Mouse (Mus musculus) midbrain, embryonic 16.5 days (tissue): ENCODE data around the gene Vmn1r179. TPM values are rescaled to one million over a fixed set of nuclear protein-coding genes. Genes with fewer than 3 reads are reported as not detected.
"Not testable (repeated sequence)": the region's sequence is repeated elsewhere in the genome, so short reads cannot be mapped to it uniquely, and the experiment has no call there.

Experiments used
- ATAC-seq: fragments of 200-750 bp; cut with Nextera tagmentation; 2 replicates; pipeline ENCODE4 v1.8.0; 2017; ENCODE audit warnings: moderate TSS enrichment
- H3K27ac ChIP-seq: fragments of 300-500 bp; sonication (generic); 2 replicates; pipeline ENCODE4 v1.5.1; 2014; ENCODE audit warnings: mild to moderate bottlenecking, low read length, mixed read lengths
- H3K27me3 ChIP-seq: fragments of 300-500 bp; sonication (generic); 2 replicates; pipeline ENCODE4 v1.6.1; 2014; ENCODE audit warnings: low read depth, low read length, mixed read lengths; ENCODE audit not compliant: control insufficient read depth, insufficient read depth
- H3K36me3 ChIP-seq: fragments of 300-500 bp; sonication (generic); 2 replicates; pipeline ENCODE4 v1.6.1; 2014; ENCODE audit warnings: mild to moderate bottlenecking, low read length, moderate library complexity, mixed read lengths; ENCODE audit not compliant: control insufficient read depth, insufficient read depth
- H3K4me1 ChIP-seq: fragments of 300-500 bp; sonication (generic); 2 replicates; pipeline ENCODE4 v1.6.1; 2014; ENCODE audit warnings: mild to moderate bottlenecking, low read length, mixed read lengths; ENCODE audit not compliant: control insufficient read depth, insufficient read depth
- H3K4me2 ChIP-seq: fragments of 300-500 bp; sonication (generic); 2 replicates; pipeline ENCODE4 v1.6.1; 2014; ENCODE audit warnings: mild to moderate bottlenecking, low read length, mixed read lengths
- H3K4me3 ChIP-seq: fragments of 300-500 bp; sonication (generic); 2 replicates; pipeline ENCODE4 v1.5.1; 2014; ENCODE audit warnings: low read depth, mild to moderate bottlenecking, low read length, moderate library complexity, mixed read lengths
- H3K9ac ChIP-seq: fragments of 300-500 bp; sonication (generic); 2 replicates; pipeline ENCODE4 v1.6.1; 2014; ENCODE audit warnings: low read depth, low read length, mixed read lengths
- H3K9me3 ChIP-seq: fragments of 300-500 bp; sonication (generic); replicated peaks from 2 replicates; pipeline ENCODE4 v1.6.1; 2014; ENCODE audit warnings: mild to moderate bottlenecking, low read length, mixed read lengths; ENCODE audit not compliant: control insufficient read depth, poor library complexity, severe bottlenecking
- WGBS: fragments of 180-500 bp; shearing (Covaris S2); extraction: QIAGEN DNeasy Blood & Tissue Kit; methylation state at CpG from one replicate; pipeline ENCODE4 v1.1.7; 2014; 5-methylcytosine and 5-hydroxymethylcytosine counted together
- polyA plus RNA-seq: library from polyadenylated mRNA; unstranded; fragments of >200 nt; fragmentation: Nextera tagmentation; extraction: Ambion mirVana; gene quantifications from 2 replicates; pipeline ENCODE4 v1.2.1, GENCODE M21; 2015

Vmn1r179 gene
- not detected in 2 replicates for polyA plus RNA-seq

DNA sequence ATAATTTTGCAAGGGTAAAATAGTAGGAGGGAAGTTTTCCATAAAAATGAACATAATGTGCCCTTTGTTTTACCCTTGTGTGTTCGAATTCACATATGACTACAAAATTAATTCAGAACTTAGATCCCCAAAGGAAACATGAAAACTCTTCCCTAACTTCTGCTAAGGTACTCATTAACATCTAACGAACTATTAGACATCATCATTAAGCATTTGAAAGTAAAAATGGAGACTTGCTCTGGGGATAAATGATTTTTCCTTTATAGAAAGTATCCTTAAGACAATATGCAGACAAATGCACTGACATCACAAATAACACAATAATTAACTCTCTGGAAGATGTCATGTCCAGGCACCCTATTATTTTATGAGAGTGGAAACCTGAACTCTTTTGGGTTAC is at the start of gene Vmn1r179:
Gene Vmn1r179 (plus strand): TSS at position 301 of the 400 bp plus-strand sequence.
- no peak for ATAC-seq
- Histone ChIP-seq H3K27me3 (no peaks in the 10 kb centered on the region), H3K4me1 (no peaks in the 10 kb centered on the region), H3K9me3 (peaks cover 22% of the 10 kb centered on the region), H3K4me2 (no peak within 1 kb of the TSS), H3K9ac (no peak within 1 kb of the TSS), H3K4me3 (no peak within 1 kb of the TSS), H3K36me3 (no peaks in the 10 kb centered on the region), H3K27ac (no peak within 1 kb of the TSS)
- WGBS = 43% methylated on average over 2 of the region's 2 CpGs

DNA sequence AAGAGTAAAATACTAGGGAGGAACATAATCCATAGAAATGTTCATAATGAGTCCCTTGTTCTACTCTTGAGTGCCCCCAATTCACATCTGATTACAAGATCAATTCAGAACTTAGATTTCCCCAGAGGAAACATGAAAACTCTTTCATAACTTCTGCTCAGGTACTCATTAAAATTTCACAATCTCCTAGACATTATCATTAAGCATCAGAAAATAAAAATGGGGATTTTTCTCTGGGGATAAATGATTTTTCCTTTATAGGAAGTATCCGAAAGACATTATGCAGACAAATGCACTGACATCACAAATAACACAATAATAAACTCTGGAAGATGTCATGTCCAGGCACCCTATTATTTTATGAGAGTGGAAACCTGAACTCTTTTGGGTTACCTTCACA is 35.1 kb upstream of the Vmn1r179 start, which contains the start of gene Vmn1r178:
Gene Vmn1r178 (plus strand): TSS at position 301 of the 400 bp plus-strand sequence.
- H3K9ac ChIP-seq = no peak within 1 kb of the TSS
- H3K36me3 ChIP-seq = no peaks in the 10 kb centered on the region
- WGBS = 92% methylated on average over 1 of the region's 1 CpGs
- H3K4me1 ChIP-seq = no peaks in the 10 kb centered on the region
- no peak within 1 kb of the TSS for H3K27ac ChIP-seq
- no peak for ATAC-seq
- no peak within 1 kb of the TSS for H3K4me3 ChIP-seq
- H3K9me3 ChIP-seq = peaks cover 24% of the 10 kb centered on the region
- no peak within 1 kb of the TSS for H3K4me2 ChIP-seq
- H3K27me3 ChIP-seq = no peaks in the 10 kb centered on the region

DNA sequence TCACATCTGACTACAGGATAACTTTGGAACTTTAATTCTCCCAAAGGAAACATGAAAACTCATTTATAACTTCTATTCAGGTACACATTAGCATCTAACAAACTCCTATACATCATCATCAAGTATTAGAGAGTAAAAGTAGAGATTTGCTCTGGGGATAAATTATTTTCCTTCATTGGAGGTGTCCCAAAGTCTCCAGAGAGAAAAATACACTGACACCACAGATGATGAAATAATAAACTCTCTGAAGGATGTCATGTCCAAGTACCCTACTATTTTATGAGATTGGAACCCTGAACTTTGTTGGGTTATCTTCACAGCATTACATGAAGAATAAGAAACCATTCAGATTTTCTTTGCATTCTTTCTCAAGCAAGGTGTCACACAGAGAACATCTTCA is 23.6 kb downstream of the Vmn1r179 start, which contains the start of gene Vmn1r180:
Gene Vmn1r180 (plus strand): TSS at position 301 of the 400 bp plus-strand sequence.
- ATAC-seq = no peak
- H3K4me1 ChIP-seq = no peaks in the 10 kb centered on the region

DNA sequence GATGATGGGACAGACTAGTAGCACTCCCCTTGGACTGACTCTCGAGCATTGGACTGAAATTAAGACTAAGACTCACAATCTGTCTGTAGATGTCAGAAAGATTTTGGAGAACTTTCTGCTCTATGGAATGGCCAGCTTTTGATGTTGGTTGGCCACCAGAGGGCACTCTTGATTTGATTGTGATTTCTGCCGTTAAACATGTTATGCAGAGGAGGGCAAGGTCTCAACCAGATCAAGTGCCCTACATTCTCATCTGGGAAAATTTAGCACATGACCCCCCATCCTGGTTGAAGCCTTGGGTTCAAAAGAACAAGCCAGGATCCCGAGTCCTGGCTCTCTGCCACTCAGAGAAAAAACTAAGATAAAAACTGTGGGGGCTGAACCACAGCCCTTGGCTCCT is 41.3 kb downstream of the Vmn1r179 start:
- not testable (repeated sequence) for H3K27me3 ChIP-seq, H3K36me3 ChIP-seq, ATAC-seq, H3K4me2 ChIP-seq, H3K27ac ChIP-seq, H3K4me1 ChIP-seq, H3K9ac ChIP-seq, H3K4me3 ChIP-seq
- peaks cover 17% of the 10 kb centered on the region for H3K9me3 ChIP-seq
- 49% methylated on average over 3 of the region's 3 CpGs for WGBS

More for the DNA sequence above, 23.6 kb downstream of the Vmn1r179 start, which contains the start of gene Vmn1r180:
- Histone ChIP-seq H3K36me3 (no peaks in the 10 kb centered on the region), H3K4me3 (no peak within 1 kb of the TSS), H3K27ac (no peak within 1 kb of the TSS), H3K4me2 (no peak within 1 kb of the TSS), H3K9ac (no peak within 1 kb of the TSS), H3K9me3 (peaks cover 9% of the 10 kb centered on the region), H3K27me3 (no peaks in the 10 kb centered on the region)

GRCm38 (mm10) chr7:23974315-23974714 is 47.5 kb downstream of the Vmn1r179 start, which contains the start of gene Vmn1r181:
Vmn1r181 (plus strand) TSS chr7:23974615.
- H3K27ac ChIP-seq, H3K36me3 ChIP-seq, H3K27me3 ChIP-seq, ATAC-seq, H3K9ac ChIP-seq, H3K4me2 ChIP-seq, H3K4me1 ChIP-seq, H3K4me3 ChIP-seq: not testable (repeated sequence)
- peaks cover 23% of the 10 kb centered on the region; the same call in 1 of the 2 replicates for H3K9me3 ChIP-seq
- 78% methylated on average over 9 of the region's 9 CpGs for WGBS

Other genes starting within 250 kb of the Vmn1r179 start
- gene Vmn1r173, start 226.3 kb upstream of the Vmn1r179 start, polyA plus RNA-seq = not detected in 2 replicates
- gene Vmn1r174, start 174.7 kb upstream of the Vmn1r179 start, polyA plus RNA-seq = not detected in 2 replicates
- not detected in 2 replicates for gene Vmn1r175, start 116.3 kb upstream of the Vmn1r179 start, polyA plus RNA-seq
- gene Vmn1r176, start 89.6 kb upstream of the Vmn1r179 start, polyA plus RNA-seq = not detected in 2 replicates
- not detected in 2 replicates for gene Vmn1r177, start 60.5 kb upstream of the Vmn1r179 start, polyA plus RNA-seq
- gene Vmn1r178, start 35.0 kb upstream of the Vmn1r179 start, polyA plus RNA-seq = not detected in 2 replicates
- gene Vmn1r180, start 23.7 kb downstream of the Vmn1r179 start, polyA plus RNA-seq = not detected in 2 replicates
- not detected in 2 replicates for gene Vmn1r181, start 47.6 kb downstream of the Vmn1r179 start, polyA plus RNA-seq
- not detected in 2 replicates for gene V1rd19, start 74.7 kb downstream of the Vmn1r179 start, polyA plus RNA-seq
- gene Vmn1r183, start 126.3 kb downstream of the Vmn1r179 start, polyA plus RNA-seq = not detected in 2 replicates
- gene Zfp180, start 154.9 kb downstream of the Vmn1r179 start, polyA plus RNA-seq = 41.9 and 44.2 TPM in 2 replicates
- 11.2 and 12.1 TPM in 2 replicates for gene Zfp112, start 185.3 kb downstream of the Vmn1r179 start, polyA plus RNA-seq
- 23.0 and 24.5 TPM in 2 replicates for gene Zfp235, start 207.2 kb downstream of the Vmn1r179 start, polyA plus RNA-seq
- 4.8 and 5.3 TPM in 2 replicates for gene Zfp114, start 248.1 kb downstream of the Vmn1r179 start, polyA plus RNA-seq